Mouse (Mus musculus) limb, embryonic 14.5 days (tissue): ENCODE measurements around the gene Gna12. TPM values are rescaled to one million over a fixed set of nuclear protein-coding genes. Genes with fewer than 3 reads are reported as not detected.

ENCODE experiments used
- ATAC-seq: fragments of 200-750 bp; cut with Nextera tagmentation; 2 replicates; pipeline ENCODE4 v1.8.0; 2017; ENCODE audit warnings: low read depth, moderate number of reproducible peaks, moderate TSS enrichment; ENCODE audit not compliant: low FRiP score
- DNase-seq: peaks from one replicate; pipeline ENCODE4 v3.0.0-alpha.2; 2015; ENCODE audit warnings: low spot score
- H3K27ac ChIP-seq: fragments of 300-500 bp; sonication (generic); replicated peaks from 2 replicates; pipeline ENCODE4 v1.5.1; 2014; ENCODE audit warnings: low read depth, mild to moderate bottlenecking, low read length, moderate library complexity, mixed read lengths
- H3K27me3 ChIP-seq: fragments of 300-500 bp; sonication (generic); 2 replicates; pipeline ENCODE4 v1.6.1; 2014; ENCODE audit warnings: low read length, mixed read lengths; ENCODE audit not compliant: control insufficient read depth, insufficient read depth
- H3K36me3 ChIP-seq: fragments of 300-500 bp; sonication (generic); 2 replicates; pipeline ENCODE4 v1.6.1; 2014; ENCODE audit warnings: mild to moderate bottlenecking, low read length, moderate library complexity, mixed read lengths; ENCODE audit not compliant: control insufficient read depth, insufficient read depth
- H3K4me1 ChIP-seq: fragments of 300-500 bp; sonication (generic); 2 replicates; pipeline ENCODE4 v1.6.1; 2014; ENCODE audit warnings: antibody characterized with exemption, low read length, mixed read lengths; ENCODE audit not compliant: control insufficient read depth, insufficient read depth
- H3K4me2 ChIP-seq: fragments of 300-500 bp; sonication (generic); replicated peaks from 2 replicates; pipeline ENCODE4 v1.6.1; 2014; ENCODE audit warnings: low read depth, mild to moderate bottlenecking, low read length, moderate library complexity; ENCODE audit not compliant: severe bottlenecking
- H3K4me3 ChIP-seq: fragments of 300-500 bp; sonication (generic); replicated peaks from 2 replicates; pipeline ENCODE4 v1.5.1; 2014; ENCODE audit warnings: low read length
- H3K9ac ChIP-seq: fragments of 300-500 bp; sonication (generic); 2 replicates; pipeline ENCODE4 v1.6.1; 2014; ENCODE audit warnings: mild to moderate bottlenecking, low read depth, low read length, moderate library complexity; ENCODE audit not compliant: severe bottlenecking
- H3K9me3 ChIP-seq: fragments of 300-500 bp; sonication (generic); 2 replicates; pipeline ENCODE4 v1.6.1; 2016; ENCODE audit warnings: low read length; ENCODE audit not compliant: control insufficient read depth
- POLR2A ChIP-seq: fragments of 200-500 bp; IDR thresholded peaks from 2 replicates; pipeline ENCODE4 v1.8.0; 2012; ENCODE audit warnings: inconsistent platforms, mild to moderate bottlenecking, moderate library complexity, borderline replicate concordance; ENCODE audit not compliant: insufficient read depth, insufficient read length; ENCODE audit errors: extremely low read depth
- WGBS: fragments of 180-500 bp; shearing (Covaris S2); extraction: QIAGEN DNeasy Blood & Tissue Kit; methylation state at CpG from one replicate; pipeline ENCODE4 v1.1.7; 2014; 5-methylcytosine and 5-hydroxymethylcytosine counted together
- polyA plus RNA-seq, 2 experiments: library from polyadenylated mRNA; depleted of rRNA in 1 of 2; stranded (reverse) in 1 of 2; unstranded in 1 of 2; fragments of >200 nt; fragmentation: Nextera tagmentation in 1 of 2; extraction: Ambion mirVana in 1 of 2; gene quantifications; 2 replicates each; pipeline versions ENCODE4 v1.2.1 to v1.2.3; 2012 to 2014

Gene Gna12
- polyA plus RNA-seq, 2 experiments: 46.7 to 63.8 TPM

GRCm38 (mm10) chr5:140764921-140765613 lies 65.2 kb downstream of the Gna12 start:
- peaks cover 25% of the 10 kb centered on the region for H3K36me3 ChIP-seq
- H3K4me3 ChIP-seq: no peak overlapping the region
- no peak for TF ChIP-seq POLR2A
- 77% methylated on average over 6 of the region's 6 CpGs for WGBS
- ATAC-seq: no peak
- DNase-seq: no peak
- no peak overlapping the region for H3K9ac ChIP-seq
- peaks cover 15% of the 10 kb centered on the region for H3K4me1 ChIP-seq
- H3K9me3 ChIP-seq: no peaks in the 10 kb centered on the region
- H3K27ac ChIP-seq: no peak overlapping the region
- H3K4me2 ChIP-seq: no peak overlapping the region
- no peaks in the 10 kb centered on the region for H3K27me3 ChIP-seq

DNA sequence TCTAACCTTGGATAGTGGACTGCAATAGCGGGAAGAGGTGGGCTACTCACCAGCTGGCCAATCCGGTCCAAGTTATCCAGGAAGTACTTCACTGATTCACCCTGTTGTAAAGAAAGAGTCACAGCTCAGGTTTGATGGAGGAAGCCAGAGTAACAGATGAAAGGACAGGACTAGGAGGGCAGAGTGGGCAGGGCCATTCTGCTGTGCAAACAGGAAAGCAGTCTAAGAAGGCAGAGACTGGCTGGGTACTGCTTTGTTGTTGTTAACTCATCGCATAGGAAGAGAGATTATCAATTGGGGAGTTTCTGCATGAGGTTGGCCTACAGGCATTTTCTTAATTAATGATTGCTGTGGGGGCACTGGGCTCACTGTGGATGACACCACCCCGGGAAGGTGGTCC lies 67.7 kb downstream of the Gna12 start:
- H3K4me3 ChIP-seq: no peak overlapping the region
- peaks cover 48% of the 10 kb centered on the region for H3K36me3 ChIP-seq
- no peak overlapping the region for H3K4me2 ChIP-seq
- DNase-seq (no peak), ATAC-seq (no peak)
- H3K27ac ChIP-seq: no peak overlapping the region
- peaks cover 2% of the 10 kb centered on the region for H3K4me1 ChIP-seq
- H3K9me3 ChIP-seq: no peaks in the 10 kb centered on the region
- H3K9ac ChIP-seq: no peak overlapping the region
- WGBS: 93% methylated on average over 4 of the region's 4 CpGs
- H3K27me3 ChIP-seq: no peaks in the 10 kb centered on the region
- no peak for TF ChIP-seq POLR2A

GRCm38 (mm10) chr5:140758864-140759263 lies 71.4 kb downstream of the Gna12 start:
- no peaks in the 10 kb centered on the region for H3K27me3 ChIP-seq
- H3K4me2 ChIP-seq: no peak overlapping the region
- no peak overlapping the region for H3K4me3 ChIP-seq
- H3K36me3 ChIP-seq: peaks cover 48% of the 10 kb centered on the region
- ATAC-seq (no peak), DNase-seq (no peak)
- H3K9ac ChIP-seq: no peak overlapping the region
- TF ChIP-seq POLR2A: no peak
- 83% methylated on average over 8 of the region's 8 CpGs for WGBS
- no peak overlapping the region for H3K27ac ChIP-seq
- no peaks in the 10 kb centered on the region for H3K9me3 ChIP-seq
- 0 out of 2 replicates have a peak, but pooled peaks cover 7% of the 10 kb centered on the region for H3K4me1 ChIP-seq

GRCm38 (mm10) chr5:140753223-140753622 lies 77.0 kb downstream of the Gna12 start:
- no peak overlapping the region for H3K9ac ChIP-seq
- ATAC-seq (no peak), DNase-seq (no peak)
- H3K4me2 ChIP-seq: no peak overlapping the region
- no peak for TF ChIP-seq POLR2A
- H3K27me3 ChIP-seq: no peaks in the 10 kb centered on the region
- H3K27ac ChIP-seq: no peak overlapping the region
- WGBS: 78% methylated on average over 5 of the region's 5 CpGs
- H3K4me1 ChIP-seq: peaks cover 12% of the 10 kb centered on the region; the same call in 1 of the 2 replicates
- H3K36me3 ChIP-seq: peaks cover 5% of the 10 kb centered on the region; the same call in 1 of the 2 replicates
- 0 out of 2 replicates have a peak, but pooled peaks cover 4% of the 10 kb centered on the region for H3K9me3 ChIP-seq
- no peak overlapping the region for H3K4me3 ChIP-seq

- Histone ChIP-seq H3K4me3 (no peak overlapping the region), H3K9me3 (0 out of 2 replicates have a peak, but pooled peaks cover 4% of the 10 kb centered on the region), H3K36me3 (peaks cover 2% of the 10 kb centered on the region; the same call in 1 of the 2 replicates), H3K27ac (no peak overlapping the region), H3K27me3 (no peaks in the 10 kb centered on the region), H3K4me1 (peaks cover 12% of the 10 kb centered on the region; the same call in 1 of the 2 replicates), H3K4me2 (no peak overlapping the region), H3K9ac (no peak overlapping the region)
- 87% methylated on average over 3 of the region's 3 CpGs for WGBS
- no peak for TF ChIP-seq POLR2A
- DNase-seq (no peak), ATAC-seq (no peak)
Measured at GRCm38 (mm10) chr5:140752639-140753038, 77.6 kb downstream of the Gna12 start.
